Mouse (Mus musculus) left cerebral cortex, adult 11 months (tissue): ENCODE results near the gene Kansl1l.

Experiments
- DNase-seq: peaks from one replicate; pipeline ENCODE4 v3.0.0; 2022; ENCODE audit warnings: low spot score

The Kansl1l gene

GRCm38 (mm10) chr1:66817865-66818315 lies 528 bp upstream of the Kansl1l start:
- no peak for DNase-seq

GRCm38 (mm10) chr1:66816837-66817452 lies 417 bp downstream of the Kansl1l start:
- peak; percentile 84 for DNase-seq

- DNase-seq = peak; percentile 58
Observed at GRCm38 (mm10) chr1:66815941-66816777, 1.2 kb downstream of the Kansl1l start.

GRCm38 (mm10) chr1:66814756-66815155 lies 2.6 kb downstream of the Kansl1l start:
- no peak for DNase-seq

- no peak for DNase-seq
Observed at GRCm38 (mm10) chr1:66813191-66813590, 4.2 kb downstream of the Kansl1l start.

- no peak for DNase-seq
Observed at GRCm38 (mm10) chr1:66806821-66807220, 10.5 kb downstream of the Kansl1l start.

GRCm38 (mm10) chr1:66805408-66805807 lies 12.0 kb downstream of the Kansl1l start:
- DNase-seq = no peak

GRCm38 (mm10) chr1:66804710-66805109 lies 12.7 kb downstream of the Kansl1l start:
- DNase-seq = no peak

GRCm38 (mm10) chr1:66797962-66798361 lies 19.4 kb downstream of the Kansl1l start:
- no peak for DNase-seq

- no peak for DNase-seq
Observed at GRCm38 (mm10) chr1:66792838-66793466, 24.4 kb downstream of the Kansl1l start.

GRCm38 (mm10) chr1:66782296-66782695 lies 35.1 kb downstream of the Kansl1l start:
- no peak for DNase-seq

- no peak for DNase-seq
Observed at GRCm38 (mm10) chr1:66781027-66781426, 36.3 kb downstream of the Kansl1l start.

GRCm38 (mm10) chr1:66778798-66779197 lies 38.6 kb downstream of the Kansl1l start:
- DNase-seq = no peak

GRCm38 (mm10) chr1:66777878-66778277 lies 39.5 kb downstream of the Kansl1l start:
- no peak for DNase-seq

- DNase-seq = no peak
Observed at GRCm38 (mm10) chr1:66768764-66769163, 48.6 kb downstream of the Kansl1l start.

- DNase-seq = no peak
Observed at GRCm38 (mm10) chr1:66730581-66730980, 86.8 kb downstream of the Kansl1l start.

- no peak for DNase-seq
Observed at GRCm38 (mm10) chr1:66712859-66713258, 104.5 kb downstream of the Kansl1l start.

GRCm38 (mm10) chr1:66704523-66704922 lies 112.8 kb downstream of the Kansl1l start:
- no peak for DNase-seq

- no peak for DNase-seq
Observed at GRCm38 (mm10) chr1:66702623-66703345, 114.6 kb downstream of the Kansl1l start.

GRCm38 (mm10) chr1:66701576-66701940 lies 115.8 kb downstream of the Kansl1l start:
- DNase-seq = no peak

GRCm38 (mm10) chr1:66700693-66701575 lies 116.4 kb downstream of the Kansl1l start, which contains the start of gene Rpe:
Gene Rpe, plus strand, starts transcription at chr1:66700831.
- DNase-seq = peak; percentile 83
